Mouse (Mus musculus) duodenum, adult 2 months (tissue): ENCODE measurements around the gene Tmem143. TPM values are rescaled to one million over a fixed set of nuclear protein-coding genes. Genes with fewer than 3 reads are reported as not detected.

Source experiments
- polyA plus RNA-seq: library from polyadenylated mRNA; depleted of rRNA; stranded (reverse); fragments of >200 nt; gene quantifications from 2 replicates; pipeline ENCODE4 v1.2.3, GENCODE M21; 2012; ENCODE audit warnings: low replicate concordance; rRNA removed

The Tmem143 gene
- 73.2 and 97.3 TPM in 2 replicates for polyA plus RNA-seq

DNA sequence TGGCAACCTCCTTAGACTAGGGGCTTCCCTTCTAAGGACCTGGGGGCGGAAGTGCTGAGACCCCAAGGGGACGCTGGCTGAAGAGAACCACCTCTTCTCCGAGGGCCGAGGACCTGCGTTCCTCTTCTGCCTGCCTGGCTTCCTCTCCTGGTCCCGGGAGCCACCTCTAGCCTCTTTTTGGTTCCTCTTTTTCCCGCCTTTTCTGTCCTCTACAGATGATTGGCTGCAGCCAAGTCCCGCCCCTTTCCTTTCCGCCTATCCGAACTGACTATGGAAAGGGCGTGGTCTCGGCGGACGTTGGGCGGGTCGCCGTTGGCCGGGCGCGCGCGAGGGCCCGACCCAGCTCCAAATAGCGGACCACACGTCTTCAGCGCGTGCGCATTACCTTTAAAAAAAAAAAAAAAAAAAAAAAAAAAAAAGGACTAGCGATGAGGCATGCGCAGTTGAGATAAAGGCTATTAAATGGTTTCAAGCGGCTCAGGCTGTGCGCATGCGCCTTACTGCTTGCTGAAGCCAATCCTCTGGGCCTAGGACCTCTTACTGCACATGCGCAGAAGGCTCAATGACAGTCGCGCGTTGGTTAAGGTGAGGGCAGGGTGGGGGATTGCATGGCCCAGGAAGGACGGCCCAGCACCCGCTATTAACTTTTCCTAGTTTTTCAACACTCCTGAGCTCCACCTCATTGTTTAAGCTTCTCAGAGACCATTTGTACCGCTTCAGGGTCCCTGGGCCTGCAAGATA, at the start of gene Tmem143, which contains the start of gene Syngr4:
Tmem143 (plus strand) TSS at position 425 of the 741 bp plus-strand sequence.
Syngr4 (minus strand) TSS at position 198 of the 741 bp plus-strand sequence.

DNA sequence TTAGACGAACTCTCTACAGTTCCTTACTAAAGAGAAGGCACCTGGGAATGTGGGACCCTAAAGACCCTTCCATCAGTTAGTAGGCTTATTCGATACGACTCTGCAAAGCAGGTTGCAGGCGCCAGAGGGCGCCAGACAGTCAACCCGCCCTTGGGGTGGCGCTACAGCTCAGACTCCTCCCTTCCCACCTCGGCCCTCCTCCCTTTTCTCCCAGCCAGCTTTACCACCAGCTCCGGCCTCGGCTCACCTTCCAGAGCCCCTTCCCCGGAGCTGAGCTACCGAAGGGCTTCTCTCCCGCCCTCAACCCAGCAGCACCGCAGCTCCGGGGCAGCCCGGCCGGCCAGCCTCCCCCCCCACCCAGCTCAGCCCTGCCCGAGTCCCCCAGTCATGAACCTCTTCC, 24.1 kb upstream of the Tmem143 start, which contains the start of gene Kdelr1:
Kdelr1 (plus strand) TSS at position 149 of the 400 bp plus-strand sequence.

GRCm38 (mm10) chr7:45878278-45878677, 18.5 kb upstream of the Tmem143 start, which contains the start of gene Grin2d:
Grin2d (minus strand) TSS chr7:45878378.

GRCm38 (mm10) chr7:45921242-45921621, 24.5 kb downstream of the Tmem143 start, which contains the start of gene Emp3:
Emp3 (minus strand) TSS chr7:45921404.

DNA sequence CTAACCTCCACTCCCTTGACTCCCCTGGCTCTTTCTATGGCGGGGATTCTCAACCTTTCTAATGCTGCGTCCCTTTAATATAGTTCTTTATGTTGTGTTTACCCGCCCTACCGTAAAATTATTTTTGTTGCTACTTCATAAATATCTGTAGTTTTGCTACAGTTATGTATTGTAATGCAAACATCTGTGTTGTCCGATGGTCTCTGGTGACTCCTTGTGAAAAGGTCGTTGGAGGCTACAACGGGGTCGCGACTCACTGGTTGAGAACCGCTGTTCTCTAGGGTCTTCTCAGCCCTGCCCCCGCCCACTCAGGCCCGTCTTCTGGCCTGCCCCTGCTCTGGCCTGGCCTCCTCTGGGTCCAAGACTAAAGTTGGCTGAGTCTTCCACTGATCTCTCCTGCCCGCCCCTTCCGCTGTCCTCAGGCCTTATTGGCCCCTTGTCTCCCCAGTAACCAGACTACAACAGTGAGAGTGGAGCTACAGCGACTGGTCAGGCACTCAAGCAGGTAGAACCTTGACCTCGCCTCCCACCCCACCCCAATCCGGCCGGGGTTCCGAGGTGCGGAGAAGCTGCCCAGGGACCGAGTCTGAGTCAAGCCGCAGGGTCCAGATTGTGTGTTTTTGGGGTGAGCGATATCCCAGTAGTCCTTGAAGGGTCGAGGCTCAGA, 27.2 kb downstream of the Tmem143 start, which contains the start of gene Ccdc114:
Ccdc114 (plus strand) TSS at position 311 of the 667 bp plus-strand sequence.

Other genes with a start within 250 kb of the Tmem143 start
- gene Fut2, start 230.5 kb upstream of the Tmem143 start, polyA plus RNA-seq, result 0.25 and 20.6 TPM in 2 replicates
- 0.15 and 0.25 TPM in 2 replicates for gene Ntn5, start 212.9 kb upstream of the Tmem143 start, polyA plus RNA-seq
- 0.08 and 0.23 TPM in 2 replicates for gene Sec1, start 202.5 kb upstream of the Tmem143 start, polyA plus RNA-seq
- gene Car11, start 197.1 kb upstream of the Tmem143 start, polyA plus RNA-seq, result 1.8 and 5.9 TPM in 2 replicates
- gene Dbp, start 191.9 kb upstream of the Tmem143 start, polyA plus RNA-seq, result 13.9 and 52.0 TPM in 2 replicates
- 1,256 and 1,945 TPM in 2 replicates for gene Rpl18, start 181.5 kb upstream of the Tmem143 start, polyA plus RNA-seq
- 176 and 286 TPM in 2 replicates for gene Sphk2, start 178.9 kb upstream of the Tmem143 start, polyA plus RNA-seq
- gene Fam83e, start 175.7 kb upstream of the Tmem143 start, polyA plus RNA-seq, result 97.0 and 162 TPM in 2 replicates
- 0.63 TPM in 1 of 2 replicates, not detected in the other for gene Spaca4, start 171.1 kb upstream of the Tmem143 start, polyA plus RNA-seq
- gene Lmtk3, start 113.2 kb upstream of the Tmem143 start, polyA plus RNA-seq, result 1.4 and 5.4 TPM in 2 replicates
- 111 and 403 TPM in 2 replicates for gene Sult2b1, start 112.3 kb upstream of the Tmem143 start, polyA plus RNA-seq
- gene Cyth2, start 82.4 kb upstream of the Tmem143 start, polyA plus RNA-seq, result 68.2 and 124 TPM in 2 replicates
- gene Kcnj14, start 72.2 kb upstream of the Tmem143 start, polyA plus RNA-seq, result 0.08 TPM in 2 replicates
- 12.1 and 13.8 TPM in 2 replicates for gene Grwd1, start 66.0 kb upstream of the Tmem143 start, polyA plus RNA-seq
- gene Kdelr1, start 24.2 kb upstream of the Tmem143 start, polyA plus RNA-seq, result 305 and 397 TPM in 2 replicates
- gene Grin2d, start 18.6 kb upstream of the Tmem143 start, polyA plus RNA-seq, result 9.6 and 14.4 TPM in 2 replicates
- 0.14 and 0.53 TPM in 2 replicates for gene Syngr4, start 227 bp upstream of the Tmem143 start, polyA plus RNA-seq
- gene Emp3, start 24.5 kb downstream of the Tmem143 start, polyA plus RNA-seq, result 61.3 and 62.2 TPM in 2 replicates
- gene Ccdc114, start 27.1 kb downstream of the Tmem143 start, polyA plus RNA-seq, result 10.6 and 24.0 TPM in 2 replicates
- gene Abcc6, start 133.4 kb downstream of the Tmem143 start, polyA plus RNA-seq, result 11.8 and 26.8 TPM in 2 replicates
- 46.2 and 54.6 TPM in 2 replicates for gene Nomo1, start 136.8 kb downstream of the Tmem143 start, polyA plus RNA-seq
- 0.77 and 1.3 TPM in 2 replicates for gene Kcnj11, start 203.8 kb downstream of the Tmem143 start, polyA plus RNA-seq